Mouse (Mus musculus) liver, embryonic 12.5 days (tissue): ENCODE data around the gene Nfil3. TPM values are rescaled to one million over a fixed set of nuclear protein-coding genes. Genes with fewer than 3 reads are reported as not detected.
A peak's percentile ranks its signal among the peaks of the same experiment; 100 is the strongest.

Experiments
- ATAC-seq: fragments of 200-750 bp; cut with Nextera tagmentation; 2 replicates; pipeline ENCODE4 v1.8.0; 2017; ENCODE audit warnings: moderate number of reproducible peaks, mild to moderate bottlenecking, moderate library complexity
- H3K27ac ChIP-seq: fragments of 300-500 bp; sonication (generic); 2 replicates; pipeline ENCODE4 v1.5.1; 2016; ENCODE audit warnings: mild to moderate bottlenecking
- H3K27me3 ChIP-seq: fragments of 300-500 bp; sonication (generic); replicated peaks from 2 replicates; pipeline ENCODE4 v1.6.1; 2016; ENCODE audit warnings: mild to moderate bottlenecking, moderate library complexity
- H3K36me3 ChIP-seq: fragments of 300-500 bp; sonication (generic); 2 replicates; pipeline ENCODE4 v1.6.1; 2016; ENCODE audit warnings: mild to moderate bottlenecking, moderate library complexity
- H3K4me1 ChIP-seq: fragments of 300-500 bp; sonication (generic); 2 replicates; pipeline ENCODE4 v1.6.1; 2016
- H3K4me2 ChIP-seq: fragments of 300-500 bp; sonication (generic); 2 replicates; pipeline ENCODE4 v1.6.1; 2016; ENCODE audit warnings: mild to moderate bottlenecking, moderate library complexity
- H3K4me3 ChIP-seq: fragments of 300-500 bp; sonication (generic); 2 replicates; pipeline ENCODE4 v1.5.1; 2016; ENCODE audit warnings: mild to moderate bottlenecking, moderate library complexity
- H3K9ac ChIP-seq: fragments of 300-500 bp; sonication (generic); 2 replicates; pipeline ENCODE4 v1.6.1; 2016; ENCODE audit warnings: mild to moderate bottlenecking, moderate library complexity
- H3K9me3 ChIP-seq: fragments of 300-500 bp; sonication (generic); replicated peaks from 2 replicates; pipeline ENCODE4 v1.6.1; 2016; ENCODE audit warnings: mild to moderate bottlenecking, moderate library complexity
- WGBS: fragments of 180-500 bp; shearing (Covaris S2); methylation state at CpG from one replicate; pipeline ENCODE4 v1.1.7; 2016; ENCODE audit not compliant: insufficient replicate concordance; 5-methylcytosine and 5-hydroxymethylcytosine counted together
- polyA plus RNA-seq: library from polyadenylated mRNA; unstranded; fragments of >200 nt; fragmentation: Nextera tagmentation; extraction: Ambion mirVana; gene quantifications from 2 replicates; pipeline ENCODE4 v1.2.1, GENCODE M21; 2016

Nfil3 gene
- 5.0 and 5.4 TPM in 2 replicates for polyA plus RNA-seq

GRCm38 (mm10) chr13:52980951-52981421, at the start of gene Nfil3:
Gene Nfil3, minus strand, starts transcription at chr13:52981073.
- Histone ChIP-seq H3K27ac (peak within 1 kb of the TSS; percentile 63), H3K9ac (peak within 1 kb of the TSS; percentile 66), H3K4me2 (peak within 1 kb of the TSS; percentile 92), H3K36me3 (no peaks in the 10 kb centered on the region), H3K27me3 (peaks cover 82% of the 10 kb centered on the region), H3K4me3 (peak within 1 kb of the TSS; percentile 70), H3K9me3 (no peaks in the 10 kb centered on the region), H3K4me1 (peaks cover 32% of the 10 kb centered on the region)
- ATAC-seq = peak; percentile 83
- WGBS = 0% methylated on average over 35 of the region's 79 CpGs

GRCm38 (mm10) chr13:53024285-53024684, 43.4 kb upstream of the Nfil3 start:
- H3K36me3 ChIP-seq = no peaks in the 10 kb centered on the region
- no peak overlapping the region for H3K27ac ChIP-seq
- no peaks in the 10 kb centered on the region for H3K9me3 ChIP-seq
- no peaks in the 10 kb centered on the region for H3K4me1 ChIP-seq
- H3K9ac ChIP-seq = no peak overlapping the region
- no peaks in the 10 kb centered on the region for H3K27me3 ChIP-seq
- no peak overlapping the region for H3K4me3 ChIP-seq
- no peak for ATAC-seq
- 55% methylated on average over 6 of the region's 6 CpGs for WGBS
- no peak overlapping the region for H3K4me2 ChIP-seq

DNA sequence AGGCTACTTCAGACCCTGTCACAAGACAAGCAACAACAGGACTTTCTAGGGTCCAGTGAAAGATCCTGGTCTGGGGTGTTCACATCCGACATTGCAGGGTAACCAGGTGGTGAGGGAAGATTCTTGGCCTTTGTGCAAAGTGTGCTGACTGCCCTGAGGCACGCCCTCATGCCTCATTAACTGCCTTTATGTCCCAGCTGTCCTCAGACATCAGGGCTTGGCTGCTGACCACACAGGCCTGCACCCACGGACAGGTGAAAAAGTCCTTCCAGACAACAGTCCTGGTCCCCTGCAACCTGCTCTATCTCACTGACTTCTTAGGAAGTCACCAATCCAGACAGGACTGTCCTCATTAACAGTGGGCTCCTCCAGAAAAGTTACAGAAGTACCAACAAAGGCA, 39.4 kb upstream of the Nfil3 start:
- Histone ChIP-seq H3K4me1 (no peaks in the 10 kb centered on the region), H3K9ac (no peak overlapping the region)
- WGBS = 50% methylated on average over 3 of the region's 3 CpGs

DNA sequence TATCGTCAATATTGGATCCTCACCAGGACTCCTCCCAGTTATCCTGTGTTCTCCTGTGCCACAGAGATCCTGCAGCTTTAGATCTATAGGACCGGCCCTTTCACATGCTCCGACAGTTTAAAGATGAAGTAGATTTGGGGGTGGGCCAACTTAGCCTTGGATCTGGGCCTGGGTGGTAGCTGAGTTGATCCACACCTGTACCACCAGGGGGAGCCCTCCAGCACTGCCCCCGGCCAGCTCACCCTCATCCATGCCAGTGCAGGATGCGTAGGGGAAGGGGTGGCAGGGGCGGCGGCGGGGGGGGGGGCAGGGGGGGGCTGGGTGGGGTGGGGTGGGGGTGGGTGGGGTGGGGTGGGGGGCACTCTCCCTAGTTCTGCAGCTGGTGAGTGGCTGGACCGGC, 38.7 kb upstream of the Nfil3 start:
- WGBS = 72% methylated on average over 6 of the region's 9 CpGs
- Histone ChIP-seq H3K9ac (no peak overlapping the region), H3K27ac (no peak overlapping the region), H3K4me3 (no peak overlapping the region), H3K27me3 (no peaks in the 10 kb centered on the region), H3K4me1 (no peaks in the 10 kb centered on the region), H3K9me3 (no peaks in the 10 kb centered on the region), H3K4me2 (no peak overlapping the region), H3K36me3 (no peaks in the 10 kb centered on the region)
- ATAC-seq = no peak

More for the DNA sequence above, 39.4 kb upstream of the Nfil3 start:
- Histone ChIP-seq H3K27ac (no peak overlapping the region), H3K4me3 (no peak overlapping the region), H3K27me3 (no peaks in the 10 kb centered on the region), H3K9me3 (no peaks in the 10 kb centered on the region), H3K4me2 (no peak overlapping the region), H3K36me3 (no peaks in the 10 kb centered on the region)
- no peak for ATAC-seq

DNA sequence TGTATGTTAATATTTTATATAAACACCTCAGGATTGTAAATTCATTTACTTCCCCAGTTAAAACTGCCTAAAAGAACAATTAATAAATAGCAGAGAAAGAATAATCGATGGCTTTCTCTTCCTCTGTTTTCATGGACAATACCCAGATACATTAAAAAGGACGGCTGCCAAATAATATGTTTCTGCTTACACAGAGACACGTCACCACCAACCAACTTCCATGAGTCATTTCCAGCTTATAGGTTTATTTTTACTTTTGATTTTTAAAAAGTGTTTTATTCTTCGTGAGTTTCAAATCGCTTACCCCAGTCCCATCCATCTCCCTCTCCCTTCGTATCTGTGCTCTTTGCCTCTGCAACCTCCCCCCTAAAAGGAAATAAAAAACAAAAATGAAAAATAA, 38.1 kb upstream of the Nfil3 start:
- H3K9me3 ChIP-seq = no peaks in the 10 kb centered on the region
- no peaks in the 10 kb centered on the region for H3K4me1 ChIP-seq
- H3K36me3 ChIP-seq = no peaks in the 10 kb centered on the region
- no peak for ATAC-seq
- H3K9ac ChIP-seq = no peak overlapping the region
- H3K4me3 ChIP-seq = no peak overlapping the region
- no peak overlapping the region for H3K4me2 ChIP-seq
- 73% methylated on average over 6 of the region's 6 CpGs for WGBS
- no peak overlapping the region for H3K27ac ChIP-seq
- no peaks in the 10 kb centered on the region for H3K27me3 ChIP-seq

DNA sequence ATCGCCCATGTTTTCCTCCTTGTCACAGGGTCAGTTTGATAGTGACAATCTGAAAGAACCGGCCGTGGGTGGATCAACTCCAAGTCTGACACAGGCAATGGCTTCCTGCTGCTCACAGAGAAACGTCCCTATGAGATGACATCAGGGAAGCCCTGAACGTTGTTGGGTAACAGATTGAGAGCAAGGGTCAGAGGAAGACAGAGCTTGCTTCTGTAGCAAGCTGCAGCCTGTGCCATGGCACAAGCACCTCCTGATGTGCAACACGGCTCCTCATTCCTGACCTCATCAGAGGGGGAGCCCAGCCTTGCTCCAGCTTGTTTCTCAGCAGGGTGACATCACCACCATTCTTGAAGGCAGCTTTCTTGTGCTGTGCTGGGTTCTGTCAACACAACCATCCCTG, 37.1 kb upstream of the Nfil3 start:
- ATAC-seq = no peak
- no peak overlapping the region for H3K4me2 ChIP-seq
- H3K4me1 ChIP-seq = no peaks in the 10 kb centered on the region
- 36% methylated on average over 6 of the region's 6 CpGs for WGBS
- no peaks in the 10 kb centered on the region for H3K36me3 ChIP-seq
- H3K9ac ChIP-seq = no peak overlapping the region
- H3K9me3 ChIP-seq = no peaks in the 10 kb centered on the region
- H3K27me3 ChIP-seq = no peaks in the 10 kb centered on the region
- no peak overlapping the region for H3K27ac ChIP-seq
- no peak overlapping the region for H3K4me3 ChIP-seq

DNA sequence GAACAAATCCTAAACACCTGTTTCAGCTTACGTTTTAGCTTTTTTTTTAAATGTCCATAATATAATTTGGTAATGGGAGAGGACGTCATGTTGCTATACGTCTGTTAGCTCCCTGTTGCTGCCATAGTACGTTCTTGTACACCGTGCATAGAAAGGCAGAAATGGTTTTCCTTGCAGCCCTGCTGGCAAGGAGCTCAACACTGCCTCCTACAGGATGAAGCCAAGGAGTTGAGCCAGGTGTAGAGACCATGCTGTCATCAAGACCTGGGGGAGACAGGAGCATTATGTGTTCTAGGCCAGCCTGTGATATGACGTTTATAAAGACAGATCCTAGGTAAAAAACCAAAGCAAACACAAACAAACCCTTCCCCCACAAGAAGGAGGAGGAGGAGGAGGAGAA, 36.2 kb upstream of the Nfil3 start:
- Histone ChIP-seq H3K36me3 (no peaks in the 10 kb centered on the region), H3K9ac (no peak overlapping the region), H3K4me2 (no peak overlapping the region), H3K27ac (no peak overlapping the region), H3K9me3 (no peaks in the 10 kb centered on the region), H3K4me1 (no peaks in the 10 kb centered on the region), H3K4me3 (no peak overlapping the region), H3K27me3 (no peaks in the 10 kb centered on the region)
- 61% methylated on average over 6 of the region's 6 CpGs for WGBS
- ATAC-seq = no peak

- no peaks in the 10 kb centered on the region for H3K36me3 ChIP-seq
- no peak overlapping the region for H3K9ac ChIP-seq
- no peak for ATAC-seq
- H3K4me3 ChIP-seq = no peak overlapping the region
- H3K27ac ChIP-seq = no peak overlapping the region
- 58% methylated on average over 12 of the region's 12 CpGs for WGBS
- no peaks in the 10 kb centered on the region for H3K4me1 ChIP-seq
- H3K27me3 ChIP-seq = no peaks in the 10 kb centered on the region
- H3K9me3 ChIP-seq = no peaks in the 10 kb centered on the region
- no peak overlapping the region for H3K4me2 ChIP-seq
These were observed 30.6 kb upstream of the Nfil3 start for GRCm38 (mm10) chr13:53011426-53011825.

GRCm38 (mm10) chr13:53008489-53009184, 27.8 kb upstream of the Nfil3 start:
- Histone ChIP-seq H3K9ac (no peak overlapping the region), H3K36me3 (no peaks in the 10 kb centered on the region), H3K27ac (no peak overlapping the region), H3K4me1 (no peaks in the 10 kb centered on the region), H3K4me3 (no peak overlapping the region), H3K9me3 (no peaks in the 10 kb centered on the region), H3K27me3 (no peaks in the 10 kb centered on the region), H3K4me2 (no peak overlapping the region)
- no peak for ATAC-seq
- WGBS = 43% methylated on average over 7 of the region's 7 CpGs

DNA sequence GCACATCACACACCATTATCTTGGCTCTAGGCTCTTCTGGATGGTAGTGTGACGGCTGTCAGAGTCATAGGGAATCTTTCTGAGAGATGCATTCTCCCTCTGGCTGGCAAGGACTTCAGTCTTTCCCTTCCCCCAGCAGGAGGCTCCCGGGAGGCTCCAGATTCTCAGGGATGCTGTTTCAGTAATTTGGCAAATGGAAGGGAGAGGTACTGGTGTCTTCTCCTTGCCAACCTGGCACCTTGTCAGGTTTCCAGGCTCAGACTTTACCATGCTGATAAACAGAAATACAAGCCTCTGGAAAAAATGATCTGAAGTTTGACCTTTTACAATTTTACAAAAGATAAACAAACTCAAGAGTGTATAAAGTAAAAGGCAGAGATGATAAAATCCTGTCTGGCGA, 26.9 kb upstream of the Nfil3 start:
- no peak overlapping the region for H3K27ac ChIP-seq
- H3K4me2 ChIP-seq = no peak overlapping the region
- WGBS = 47% methylated on average over 3 of the region's 3 CpGs
- H3K36me3 ChIP-seq = no peaks in the 10 kb centered on the region
- H3K9ac ChIP-seq = no peak overlapping the region
- no peaks in the 10 kb centered on the region for H3K27me3 ChIP-seq
- ATAC-seq = no peak
- H3K4me3 ChIP-seq = no peak overlapping the region
- H3K4me1 ChIP-seq = no peaks in the 10 kb centered on the region
- H3K9me3 ChIP-seq = no peaks in the 10 kb centered on the region

DNA sequence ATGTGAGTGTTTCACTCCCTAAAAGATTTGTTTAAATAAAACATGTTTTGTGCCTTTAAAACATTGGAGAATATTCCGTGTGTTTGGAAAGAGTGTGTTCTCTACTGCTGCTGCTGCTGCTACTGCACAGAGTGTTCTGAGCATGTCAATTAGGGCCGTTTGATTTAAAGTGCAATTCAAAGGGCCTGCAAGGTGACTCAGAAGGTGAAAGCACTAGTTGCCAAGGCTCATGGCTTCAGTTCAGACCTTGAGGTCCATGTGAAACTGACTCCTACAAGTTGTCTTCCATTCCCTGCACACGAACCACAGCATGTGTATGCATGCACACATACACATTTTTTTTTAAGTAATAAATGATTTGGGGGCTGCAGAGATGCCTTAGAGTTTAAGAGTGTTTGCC, 22.4 kb upstream of the Nfil3 start:
- Histone ChIP-seq H3K9me3 (no peaks in the 10 kb centered on the region), H3K27me3 (no peaks in the 10 kb centered on the region), H3K4me2 (no peak overlapping the region), H3K36me3 (no peaks in the 10 kb centered on the region), H3K27ac (no peak overlapping the region), H3K4me1 (peaks cover 9% of the 10 kb centered on the region; the same call in 1 of the 2 replicates), H3K9ac (no peak overlapping the region), H3K4me3 (no peak overlapping the region)
- ATAC-seq = no peak
- WGBS = 48% methylated on average over 3 of the region's 3 CpGs

DNA sequence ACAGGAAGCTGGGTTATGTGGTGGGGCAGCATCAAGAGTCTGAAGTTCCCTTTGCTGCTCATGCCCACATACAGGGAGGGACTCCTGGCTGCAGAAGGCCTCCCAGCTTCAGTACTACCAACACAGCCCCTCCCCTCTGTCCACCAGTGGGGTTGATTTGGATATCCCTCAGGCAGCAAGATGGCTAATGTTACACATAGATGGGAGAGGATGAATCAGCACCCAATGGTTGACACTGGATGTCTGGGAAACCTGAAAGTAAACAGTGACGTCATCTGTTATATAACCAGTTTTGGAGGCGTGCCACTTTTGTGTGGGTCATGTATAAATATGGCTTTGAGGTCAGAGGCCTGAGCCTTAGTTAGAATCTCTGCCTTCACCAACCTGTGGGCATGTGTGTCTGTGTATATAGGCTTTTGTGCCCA, 20.6 kb upstream of the Nfil3 start:
- ATAC-seq = no peak
- Histone ChIP-seq H3K27ac (no peak overlapping the region), H3K9me3 (no peaks in the 10 kb centered on the region), H3K9ac (no peak overlapping the region), H3K27me3 (no peaks in the 10 kb centered on the region), H3K36me3 (no peaks in the 10 kb centered on the region), H3K4me2 (no peak overlapping the region), H3K4me3 (no peak overlapping the region), H3K4me1 (peaks cover 9% of the 10 kb centered on the region; the same call in 1 of the 2 replicates)
- WGBS = 73% methylated on average over 2 of the region's 2 CpGs

- ATAC-seq = no peak
- H3K36me3 ChIP-seq = no peaks in the 10 kb centered on the region
- H3K27ac ChIP-seq = no peak overlapping the region
- H3K9ac ChIP-seq = no peak overlapping the region
- H3K4me1 ChIP-seq = peaks cover 9% of the 10 kb centered on the region; the same call in 1 of the 2 replicates
- no peaks in the 10 kb centered on the region for H3K9me3 ChIP-seq
- H3K27me3 ChIP-seq = no peaks in the 10 kb centered on the region
- WGBS = 25% methylated on average over 2 of the region's 2 CpGs
- H3K4me3 ChIP-seq = no peak overlapping the region
- no peak overlapping the region for H3K4me2 ChIP-seq
These were observed 19.6 kb upstream of the Nfil3 start for GRCm38 (mm10) chr13:53000481-53000880.
